In the genomic region with DNA sequence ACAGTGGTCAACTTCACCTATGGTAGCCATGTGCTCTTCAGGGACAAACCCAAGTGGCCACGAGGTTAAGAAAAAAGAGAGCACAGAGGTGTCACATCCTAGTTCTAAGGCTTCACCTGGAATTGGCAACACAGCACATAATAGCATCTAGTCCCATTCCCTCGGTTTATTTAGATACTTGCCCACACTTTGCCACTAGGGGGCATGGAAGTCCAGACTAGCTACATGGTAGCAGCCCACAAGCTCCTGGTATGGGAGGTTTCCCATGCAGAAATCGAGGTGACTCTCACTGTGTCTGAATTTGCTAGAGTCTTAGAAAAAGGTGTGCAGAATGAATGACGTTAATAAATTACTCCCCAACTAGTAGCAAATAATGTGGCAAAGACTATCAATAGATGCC, we compare ENCODE assay signal across 8 mouse cellular contexts. TPM values are rescaled to one million over a fixed set of nuclear protein-coding genes. Genes with fewer than 3 reads are reported as not detected.
DNase-seq lines count a peak whose midpoint lies in the region; ATAC-seq and TF ChIP-seq lines count a peak whose summit lies in the region.

No protein-coding gene starts in this region.

- no peaks in the 10 kb centered on the region for H3K4me1 ChIP-seq in hindbrain, postnatal 0 days (ENCODE audit: insufficient read depth, low read length)

- H3K9ac ChIP-seq in hindbrain, postnatal 0 days (replicated peaks; ENCODE audit: low read length), result no peak overlapping the region

- H3K9me3 ChIP-seq in hindbrain, postnatal 0 days (ENCODE audit: low read length), result no peaks in the 10 kb centered on the region

- TF ChIP-seq CTCF in hindbrain, postnatal 0 days (IDR thresholded peaks at IDR 0.05; ENCODE audit: low read depth), result peak; percentile 94

- no peaks in the 10 kb centered on the region for H3K36me3 ChIP-seq in hindbrain, postnatal 0 days (ENCODE audit: insufficient read depth, low read length)

- H3K4me2 ChIP-seq in hindbrain, postnatal 0 days (ENCODE audit: low read depth, low read length), result no peak overlapping the region

- peak; percentile 73 for ATAC-seq in frontal cortex, adult (ENCODE audit: low TSS enrichment)
- peak; percentile 77 for ATAC-seq in hindbrain, postnatal 0 days

- no peaks in the 10 kb centered on the region for H3K27me3 ChIP-seq in hindbrain, postnatal 0 days (ENCODE audit: insufficient read depth, low read length)

- no peak overlapping the region for H3K27ac ChIP-seq in hindbrain, postnatal 0 days

- 12% methylated on average over 4 of the region's 4 CpGs for WGBS in hindbrain, postnatal 0 days

- peak; percentile 61 for DNase-seq in gastrocnemius, adult 18-20 months (ENCODE audit: low spot score)
- DNase-seq in gastrocnemius, postnatal 25 days, result no peak
- peak; percentile 64 for DNase-seq in cerebellum, adult 8-10 months
- DNase-seq in hindbrain, postnatal 0 days (ENCODE audit: low spot score), result peak; percentile 93
- DNase-seq in left cerebral cortex, adult 18-20 months (ENCODE audit: low spot score in 2 of 2), result peak; percentile 74 to 82
- peak; percentile 40 to 80 for DNase-seq in lung, postnatal 4 days
- peak; percentile 70 to 71 for DNase-seq in right cerebral cortex, postnatal 36 days (ENCODE audit: low spot score in 2 of 2)

- H3K4me3 ChIP-seq in hindbrain, postnatal 0 days (ENCODE audit: low read length), result no peak overlapping the region

RNA-seq across cellular contexts. Expression of gene Tmem97, which starts 9.9 kb away (rescaled TPM):
- total RNA-seq in gastrocnemius, adult 18-20 months (2021), result 1 to 10 TPM; 1.0 to 1.5 TPM
- 1 to 10 TPM; 3.2 to 3.7 TPM for total RNA-seq in gastrocnemius, postnatal 25 days (2021)
- total RNA-seq in hindbrain, postnatal 0 days (2014; rRNA removed), result 39.0 and 44.5 TPM in 2 replicates
- polyA plus RNA-seq in hindbrain, postnatal 0 days (2015; fragmentation: Nextera tagmentation; extraction: Ambion mirVana), result 42.8 and 43.5 TPM in 2 replicates
- total RNA-seq in left cerebral cortex, adult 18-20 months (2021), result 10 to 100 TPM; 20.5 to 24.6 TPM

RNA-seq across cellular contexts. Expression of gene Ift20, which starts 24.3 kb away (rescaled TPM):
- total RNA-seq in gastrocnemius, adult 18-20 months (2021), result 10 to 100 TPM; 17.5 to 17.6 TPM
- 10 to 100 TPM; 21.4 to 21.7 TPM for total RNA-seq in gastrocnemius, postnatal 25 days (2021)
- 96.2 and 109 TPM in 2 replicates for total RNA-seq in hindbrain, postnatal 0 days (2014; rRNA removed)
- polyA plus RNA-seq in hindbrain, postnatal 0 days (2015; fragmentation: Nextera tagmentation; extraction: Ambion mirVana), result 123 and 136 TPM in 2 replicates
- 10 to 100 TPM; 81.6 to 85.9 TPM for total RNA-seq in left cerebral cortex, adult 18-20 months (2021)

RNA-seq across cellular contexts. Expression of gene Tnfaip1, which starts 24.3 kb away (rescaled TPM):
- 10 to 100 TPM; 44.0 to 48.1 TPM for total RNA-seq in gastrocnemius, adult 18-20 months (2021)
- total RNA-seq in gastrocnemius, postnatal 25 days (2021), result 10 to 100 TPM; 35.9 to 38.0 TPM
- 36.6 and 46.2 TPM in 2 replicates for total RNA-seq in hindbrain, postnatal 0 days (2014; rRNA removed)
- 56.1 and 56.2 TPM in 2 replicates for polyA plus RNA-seq in hindbrain, postnatal 0 days (2015; fragmentation: Nextera tagmentation; extraction: Ambion mirVana)
- total RNA-seq in left cerebral cortex, adult 18-20 months (2021), result 10 to 100 TPM; 35.3 to 36.7 TPM

RNA-seq across cellular contexts. Expression of gene Poldip2, which starts 48.5 kb away (rescaled TPM):
- total RNA-seq in gastrocnemius, adult 18-20 months (2021), result 100 to 1,000 TPM in 1 of 2 experiments, 10 to 100 TPM in 1; 99.0 to 100 TPM
- total RNA-seq in gastrocnemius, postnatal 25 days (2021), result 100 to 1,000 TPM in 1 of 2 experiments, 10 to 100 TPM in 1; 97.5 to 106 TPM
- total RNA-seq in hindbrain, postnatal 0 days (2014; rRNA removed), result 134 and 143 TPM in 2 replicates
- 165 and 170 TPM in 2 replicates for polyA plus RNA-seq in hindbrain, postnatal 0 days (2015; fragmentation: Nextera tagmentation; extraction: Ambion mirVana)
- 100 to 1,000 TPM; 106 to 118 TPM for total RNA-seq in left cerebral cortex, adult 18-20 months (2021)

RNA-seq across cellular contexts. Expression of gene Tmem199, which starts 48.5 kb away (rescaled TPM):
- 10 to 100 TPM; 13.3 to 15.1 TPM for total RNA-seq in gastrocnemius, adult 18-20 months (2021)
- total RNA-seq in gastrocnemius, postnatal 25 days (2021), result 10 to 100 TPM; 12.3 to 13.6 TPM
- total RNA-seq in hindbrain, postnatal 0 days (2014; rRNA removed), result 40.3 and 42.1 TPM in 2 replicates
- 84.8 and 86.9 TPM in 2 replicates for polyA plus RNA-seq in hindbrain, postnatal 0 days (2015; fragmentation: Nextera tagmentation; extraction: Ambion mirVana)
- total RNA-seq in left cerebral cortex, adult 18-20 months (2021), result 10 to 100 TPM; 44.2 to 45.6 TPM
